Mouse (Mus musculus) erythroblast, embryonic 14.5 days (primary cell): ENCODE data around the gene Bbs7.

Source experiments
- GATA1 ChIP-seq: IDR thresholded peaks from 2 replicates; pipeline ENCODE4 v1.6.1; 2012; ENCODE audit warnings: low read length, inconsistent platforms, mixed read lengths
- TAL1 ChIP-seq: IDR thresholded peaks from 3 replicates; pipeline ENCODE4 v1.6.1; 2012; ENCODE audit warnings: low read length, inconsistent platforms, mixed read lengths

GRCm38 (mm10) chr3:36530781-36531180, 82.5 kb downstream of the Bbs7 start:
- TF ChIP-seq GATA1 (no peak), TAL1 (no peak)
